Mouse (Mus musculus) MEL (cell line): Measurements from ENCODE around the gene Cdc73. TPM values are rescaled to one million over a fixed set of nuclear protein-coding genes. Genes with fewer than 3 reads are reported as not detected.

Experiments used
- DNase-seq: peaks from one replicate; pipeline ENCODE4 v3.0.0; 2011; ENCODE audit warnings: low read depth, low spot score
- H3K27ac ChIP-seq: 2 replicates; pipeline ENCODE4 v1.5.1; 2012; ENCODE audit warnings: low read depth, mild to moderate bottlenecking, control low read depth, low read length, moderate library complexity; ENCODE audit not compliant: control insufficient read depth
- H3K27me3 ChIP-seq, 2 experiments: fragments of 150-350 bp in 1 of 2; sonication (generic) in 1 of 2; 2 replicates each; pipeline ENCODE4 v1.6.1; 2012; ENCODE audit warnings: low read length in 2 of 2, mild to moderate bottlenecking in 2 of 2, improper control_type of control experiment in 1 of 2, moderate library complexity in 1 of 2; ENCODE audit not compliant: insufficient read depth in 2 of 2, control insufficient read depth in 1 of 2
- H3K36me3 ChIP-seq, 2 experiments: 2 replicates each; pipeline ENCODE4 v1.6.1; 2012 to 2014; ENCODE audit warnings: low read length in 2 of 2, improper control_type of control experiment in 1 of 2, inconsistent platforms in 1 of 2, mild to moderate bottlenecking in 1 of 2; ENCODE audit not compliant: insufficient read depth in 2 of 2, control insufficient read depth in 1 of 2
- H3K4me1 ChIP-seq, 2 experiments: fragments of 150-350 bp in 1 of 2; sonication (generic) in 1 of 2; 2 replicates each; pipeline ENCODE4 v1.6.1; 2012; ENCODE audit warnings: low read length in 2 of 2, improper control_type of control experiment in 1 of 2, mild to moderate bottlenecking in 1 of 2; ENCODE audit not compliant: insufficient read depth in 2 of 2, control insufficient read depth in 1 of 2
- H3K4me3 ChIP-seq, 2 experiments: fragments of 150-350 bp in 1 of 2; sonication (generic) in 1 of 2; 2 replicates each; pipeline ENCODE4 v1.5.1; 2012; ENCODE audit warnings: low read depth in 2 of 2, low read length in 2 of 2, mild to moderate bottlenecking in 2 of 2, moderate library complexity in 2 of 2, control low read depth in 1 of 2, improper control_type of control experiment in 1 of 2; ENCODE audit not compliant: control insufficient read depth in 1 of 2, insufficient read depth in 1 of 2
- H3K79me2 ChIP-seq: 2 replicates; pipeline ENCODE4 v1.6.1; 2012; ENCODE audit warnings: mild to moderate bottlenecking, low read length, moderate library complexity; ENCODE audit not compliant: control insufficient read depth, poor library complexity, insufficient read depth
- H3K9ac ChIP-seq: 2 replicates; pipeline ENCODE4 v1.6.1; 2012; ENCODE audit warnings: low read depth, mild to moderate bottlenecking, control low read depth, low read length, moderate library complexity; ENCODE audit not compliant: control insufficient read depth, poor library complexity, severe bottlenecking
- H3K9me3 ChIP-seq: fragments of 150-350 bp; sonication (generic); replicated peaks from 2 replicates; pipeline ENCODE4 v1.6.1; 2012; ENCODE audit warnings: mild to moderate bottlenecking, low read length, improper control_type of control experiment, moderate library complexity; ENCODE audit not compliant: insufficient read depth
- CHD2 ChIP-seq: IDR thresholded peaks from 2 replicates; pipeline ENCODE4 v1.6.1; 2011; ENCODE audit warnings: low read length, improper control_type of control experiment
- CTCF ChIP-seq, 3 experiments: IDR thresholded peaks in 2 of 3; conservative IDR thresholded peaks in 1 of 3; 2 replicates each; pipeline ENCODE4 v1.5.1; 2011 to 2012; ENCODE audit warnings: low read length in 3 of 3, low read depth in 2 of 3, mild to moderate bottlenecking in 2 of 3, improper control_type of control experiment in 1 of 3, inconsistent platforms in 1 of 3, mixed read lengths in 1 of 3, moderate library complexity in 1 of 3; ENCODE audit not compliant: control insufficient read depth in 1 of 3, insufficient read depth in 1 of 3, poor library complexity in 1 of 3, severe bottlenecking in 1 of 3
- E2F4 ChIP-seq: IDR thresholded peaks from 2 replicates; pipeline ENCODE4 v1.6.1; 2011; ENCODE audit warnings: low read depth, low read length, improper control_type of control experiment, borderline replicate concordance
- ELF1 ChIP-seq: IDR thresholded peaks from 2 replicates; pipeline ENCODE4 v1.6.1; 2014; ENCODE audit warnings: low read depth, mild to moderate bottlenecking, inconsistent platforms, low read length, improper control_type of control experiment, moderate library complexity
- EP300 ChIP-seq, 2 experiments: IDR thresholded peaks; 2 replicates each; pipeline ENCODE4 v1.6.1; 2011; ENCODE audit warnings: improper control_type of control experiment in 2 of 2, low read length in 2 of 2, low read depth in 1 of 2, mild to moderate bottlenecking in 1 of 2
- ETS1 ChIP-seq: IDR thresholded peaks from 2 replicates; pipeline ENCODE4 v1.6.1; 2012; ENCODE audit warnings: low read depth, mild to moderate bottlenecking, inconsistent platforms, low read length, improper control_type of control experiment, moderate library complexity
- GABPA ChIP-seq: IDR thresholded peaks from 2 replicates; pipeline ENCODE4 v1.6.1; 2012; ENCODE audit warnings: low read depth, mild to moderate bottlenecking, inconsistent platforms, low read length, improper control_type of control experiment, moderate library complexity
- HCFC1 ChIP-seq: IDR thresholded peaks from 2 replicates; pipeline ENCODE4 v1.6.1; 2012; ENCODE audit warnings: low read depth, mild to moderate bottlenecking, inconsistent platforms, low read length, improper control_type of control experiment, moderate library complexity
- JUND ChIP-seq: IDR thresholded peaks from 2 replicates; pipeline ENCODE4 v1.6.1; 2011; ENCODE audit warnings: low read depth, mild to moderate bottlenecking, improper control_type of control experiment, low read length
- KAT2A ChIP-seq: conservative IDR thresholded peaks from 2 replicates; pipeline ENCODE4 v1.6.1; 2012; ENCODE audit warnings: low read depth, low read length, improper control_type of control experiment, inconsistent platforms
- MAFK ChIP-seq: IDR thresholded peaks from 2 replicates; pipeline ENCODE4 v1.6.1; 2011; ENCODE audit warnings: low read depth, mild to moderate bottlenecking, low read length, improper control_type of control experiment, borderline replicate concordance
- MAX ChIP-seq: IDR thresholded peaks from 2 replicates; pipeline ENCODE4 v1.6.1; 2011; ENCODE audit warnings: low read length, improper control_type of control experiment
- MAZ ChIP-seq: IDR thresholded peaks from 2 replicates; pipeline ENCODE4 v1.6.1; 2012; ENCODE audit warnings: low read depth, mild to moderate bottlenecking, inconsistent platforms, low read length, improper control_type of control experiment
- MXI1 ChIP-seq: IDR thresholded peaks from 2 replicates; pipeline ENCODE4 v1.6.1; 2011; ENCODE audit warnings: mild to moderate bottlenecking, low read depth, low read length, improper control_type of control experiment
- NRF1 ChIP-seq: IDR thresholded peaks from 2 replicates; pipeline ENCODE4 v1.6.1; 2014; ENCODE audit warnings: low read depth, mild to moderate bottlenecking, inconsistent platforms, low read length, improper control_type of control experiment, moderate library complexity; ENCODE audit not compliant: poor library complexity, insufficient read depth, severe bottlenecking
- POLR2A ChIP-seq, 2 experiments: IDR thresholded peaks; 2 replicates each; pipeline ENCODE4 v1.6.1; 2011 to 2012; ENCODE audit warnings: low read length in 2 of 2, mild to moderate bottlenecking in 2 of 2, control low read depth in 1 of 2, improper control_type of control experiment in 1 of 2, low read depth in 1 of 2, moderate library complexity in 1 of 2; ENCODE audit not compliant: control insufficient read depth in 1 of 2, insufficient read depth in 1 of 2, poor library complexity in 1 of 2
- POLR2AphosphoS5 ChIP-seq: IDR thresholded peaks from 2 replicates; pipeline ENCODE4 v1.6.1; 2012; ENCODE audit warnings: low read depth, borderline replicate concordance, mild to moderate bottlenecking, inconsistent platforms, low read length, moderate library complexity, mixed read lengths
- TBP ChIP-seq: IDR thresholded peaks from 2 replicates; pipeline ENCODE4 v1.8.0; 2011; ENCODE audit warnings: low read depth, low read length, improper control_type of control experiment
- TCF12 ChIP-seq: IDR thresholded peaks from 2 replicates; pipeline ENCODE4 v1.6.1; 2014; ENCODE audit warnings: low read depth, mild to moderate bottlenecking, inconsistent platforms, low read length, improper control_type of control experiment, moderate library complexity
- UBTF ChIP-seq: IDR thresholded peaks from 2 replicates; pipeline ENCODE4 v1.6.1; 2012; ENCODE audit warnings: low read depth, mild to moderate bottlenecking, inconsistent platforms, low read length, improper control_type of control experiment, moderate library complexity, borderline replicate concordance; ENCODE audit not compliant: insufficient read depth
- ZC3H11A ChIP-seq: IDR thresholded peaks from 2 replicates; pipeline ENCODE4 v1.6.1; 2012; ENCODE audit warnings: low read depth, mild to moderate bottlenecking, inconsistent platforms, low read length, improper control_type of control experiment
- ZKSCAN1 ChIP-seq: IDR thresholded peaks from 2 replicates; pipeline ENCODE4 v1.6.1; 2012; ENCODE audit warnings: low read depth, mild to moderate bottlenecking, inconsistent platforms, low read length, improper control_type of control experiment, moderate library complexity
- ZNF384 ChIP-seq: IDR thresholded peaks from 2 replicates; pipeline ENCODE4 v1.6.1; 2012; ENCODE audit warnings: low read depth, mild to moderate bottlenecking, inconsistent platforms, low read length, improper control_type of control experiment
- polyA plus RNA-seq, 2 experiments: library from polyadenylated mRNA; stranded (reverse) in 1 of 2; unstranded in 1 of 2; fragments of >175 nt in 1 of 2; fragments of >200 nt in 1 of 2; gene quantifications; 2 replicates each; pipeline versions ENCODE4 v1.2.1 to v1.2.4; 2012; ENCODE audit warnings: low replicate concordance in 2 of 2, low read depth in 1 of 2; ENCODE audit not compliant: insufficient read length in 2 of 2, insufficient read depth in 1 of 2, missing spikeins in 1 of 2
- total RNA-seq: library from RNA; depleted of rRNA; stranded (reverse); fragments of 300-350 nt; gene quantifications from 2 replicates; pipeline ENCODE4 v1.2.3, GENCODE M21; 2012

Gene Cdc73
- total and polyA plus RNA-seq, 3 experiments: 11.6 to 65.8 (median 55.2) TPM

DNA sequence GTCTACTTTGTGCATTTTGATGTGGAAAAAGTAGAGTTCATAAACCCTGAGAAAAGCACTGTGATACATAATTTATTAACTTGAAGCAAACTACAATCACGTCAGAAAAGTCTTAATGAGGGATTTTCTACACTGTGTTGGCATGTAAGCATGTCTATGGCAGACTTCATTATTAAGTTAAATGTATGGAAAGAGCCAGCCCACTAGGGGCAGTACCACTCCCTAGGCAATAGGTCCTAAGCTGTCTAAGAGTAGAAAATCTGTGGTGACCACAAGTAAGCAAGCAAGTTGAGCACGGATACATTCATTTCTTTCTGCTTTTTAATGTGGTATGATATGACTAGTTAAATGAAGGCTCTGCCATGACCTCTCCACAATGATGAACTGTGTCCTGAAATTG is 89.8 kb downstream of the Cdc73 start:
- Histone ChIP-seq H3K27ac (no peak overlapping the region), H3K9ac (no peak overlapping the region), H3K4me3 (no peak overlapping the region), H3K27me3 (no peaks in the 10 kb centered on the region), H3K4me1 (no peaks in the 10 kb centered on the region), H3K9me3 (no peaks in the 10 kb centered on the region), H3K36me3 (peaks cover 0 to 51% of the 10 kb centered on the region in 2 experiments; a peak in 2 of 4 replicates), H3K79me2 (no peaks in the 10 kb centered on the region)
- TF ChIP-seq MAX (no peak), TBP (no peak), MXI1 (no peak), CHD2 (no peak), POLR2A (IDR thresholded peaks at IDR 0.05; ENCODE audit: control insufficient read depth in 1 of 2, insufficient read depth in 1 of 2, low read depth in 1 of 2, low read length in 2 of 2, poor library complexity in 1 of 2) (no peak), TCF12 (no peak), EP300 (IDR thresholded peaks at IDR 0.05; ENCODE audit: low read depth in 1 of 2, low read length in 2 of 2) (no peak), ZKSCAN1 (no peak)
- no peak for DNase-seq

DNA sequence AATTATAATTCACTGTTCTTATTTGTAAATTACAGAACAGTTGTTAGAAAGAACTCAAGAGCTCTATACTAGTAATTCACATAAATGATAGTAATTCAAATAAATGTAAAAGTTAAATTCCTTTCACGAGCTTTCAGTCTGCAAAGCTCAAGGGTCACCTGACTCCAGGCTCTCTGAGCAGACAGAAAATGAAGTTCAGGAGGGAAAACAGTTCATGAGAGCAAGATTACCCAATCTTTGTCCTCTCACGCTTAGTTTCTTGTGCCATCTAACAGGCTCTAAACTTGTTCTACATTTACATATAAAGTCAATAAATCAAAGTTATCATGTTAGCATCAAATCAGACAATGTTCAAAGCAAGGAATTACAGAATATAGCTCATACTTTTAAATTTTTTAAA is 93.8 kb downstream of the Cdc73 start:
- H3K27ac ChIP-seq: no peak overlapping the region
- no peak overlapping the region for H3K4me3 ChIP-seq
- no peaks in the 10 kb centered on the region for H3K4me1 ChIP-seq
- no peak overlapping the region for H3K9ac ChIP-seq
- H3K9me3 ChIP-seq: no peaks in the 10 kb centered on the region
- peaks cover 0 to 30% of the 10 kb centered on the region in 2 experiments; a peak in 2 of 4 replicates for H3K36me3 ChIP-seq
- H3K27me3 ChIP-seq: no peaks in the 10 kb centered on the region
- no peaks in the 10 kb centered on the region for H3K79me2 ChIP-seq
- no peak for TF ChIP-seq HCFC1
- no peak for TF ChIP-seq CTCF (IDR thresholded peaks at IDR 0.05 in 2 of 3, conservative IDR thresholded peaks at IDR 0.05 in 1 of 3; ENCODE audit: control insufficient read depth in 1 of 3, insufficient read depth in 1 of 3, low read depth in 2 of 3, low read length in 3 of 3, poor library complexity in 1 of 3, severe bottlenecking in 1 of 3)
- no peak for TF ChIP-seq NRF1
- TF ChIP-seq UBTF: no peak
- no peak for TF ChIP-seq ETS1
- TF ChIP-seq ELF1: no peak
- TF ChIP-seq POLR2AphosphoS5: no peak
- TF ChIP-seq E2F4: no peak
- TF ChIP-seq JUND: no peak
- TF ChIP-seq TBP: no peak
- no peak for TF ChIP-seq KAT2A
- TF ChIP-seq ZNF384: no peak
- no peak for TF ChIP-seq MXI1
- no peak for TF ChIP-seq ZKSCAN1
- TF ChIP-seq CHD2: no peak
- no peak for TF ChIP-seq GABPA
- no peak for TF ChIP-seq MAFK
- no peak for TF ChIP-seq MAZ
- no peak for TF ChIP-seq ZC3H11A
- DNase-seq: no peak
